Mouse (Mus musculus): Measurements from ENCODE around the gene Hist1h3d. TPM values are rescaled to one million over a fixed set of nuclear protein-coding genes. Genes with fewer than 3 reads are reported as not detected.

Hist1h3d gene
- polyA plus RNA-seq, 1 experiment from 2014 or later, result 4.6 TPM

- Histone ChIP-seq H3K4me1 (ENCODE audit: control insufficient read depth, insufficient read depth, low read length) (peaks cover 11% of the 10 kb centered on the region; the same call in 1 of the 2 replicates), H3K4me3 (ENCODE audit: low read depth, low read length) (peak overlapping the region; percentile 45), H3K9ac (ENCODE audit: low read depth, low read length) (peak overlapping the region; percentile 76), H3K27ac (ENCODE audit: low read depth, low read length) (peak overlapping the region; percentile 84), H3K4me2 (peak overlapping the region; percentile 68), H3K27me3 (ENCODE audit: control insufficient read depth, insufficient read depth, low read length) (no peaks in the 10 kb centered on the region), H3K9me3 (replicated peaks; ENCODE audit: control insufficient read depth, low read length) (no peaks in the 10 kb centered on the region), H3K36me3 (ENCODE audit: control insufficient read depth, insufficient read depth, low read length) (no peaks in the 10 kb centered on the region)
- 60% methylated on average over 6 of the region's 6 CpGs for WGBS (ENCODE audit: insufficient replicate concordance)
- no peak for ATAC-seq (replicated peaks; ENCODE audit: insufficient number of reproducible peaks, low FRiP score, low TSS enrichment)
Measured at GRCm38 (mm10) chr13:23576906-23577639, 1.5 kb downstream of the Hist1h3d start.

- 95% methylated on average over 1 of the region's 1 CpGs for WGBS (ENCODE audit: insufficient replicate concordance)
- no peak overlapping the region for H3K4me2 ChIP-seq
- no peaks in the 10 kb centered on the region for H3K27me3 ChIP-seq (ENCODE audit: control insufficient read depth, insufficient read depth, low read length)
- no peak overlapping the region for H3K9ac ChIP-seq (ENCODE audit: low read depth, low read length)
- no peak overlapping the region for H3K4me3 ChIP-seq (ENCODE audit: low read depth, low read length)
- no peaks in the 10 kb centered on the region for H3K36me3 ChIP-seq (ENCODE audit: control insufficient read depth, insufficient read depth, low read length)
- H3K4me1 ChIP-seq (ENCODE audit: control insufficient read depth, insufficient read depth, low read length), result peaks cover 14% of the 10 kb centered on the region; the same call in 1 of the 2 replicates
- no peak overlapping the region for H3K27ac ChIP-seq (ENCODE audit: low read depth, low read length)
- no peak for ATAC-seq (replicated peaks; ENCODE audit: insufficient number of reproducible peaks, low FRiP score, low TSS enrichment)
- H3K9me3 ChIP-seq (replicated peaks; ENCODE audit: control insufficient read depth, low read length), result no peaks in the 10 kb centered on the region
Measured at GRCm38 (mm10) chr13:23577835-23578234, 2.3 kb downstream of the Hist1h3d start.

GRCm38 (mm10) chr13:23581408-23582218, 6.0 kb downstream of the Hist1h3d start, which contains the start of gene Hist1h4d:
Gene Hist1h4d, plus strand, starts transcription at chr13:23581598.
- peak; percentile 83 for ATAC-seq (replicated peaks; ENCODE audit: insufficient number of reproducible peaks, low FRiP score, low TSS enrichment)
- Histone ChIP-seq H3K36me3 (ENCODE audit: control insufficient read depth, insufficient read depth, low read length) (no peaks in the 10 kb centered on the region), H3K9ac (ENCODE audit: low read depth, low read length) (peak within 1 kb of the TSS; percentile 84), H3K4me3 (ENCODE audit: low read depth, low read length) (peak within 1 kb of the TSS; percentile 49), H3K4me1 (ENCODE audit: control insufficient read depth, insufficient read depth, low read length) (peaks cover 17% of the 10 kb centered on the region; the same call in 1 of the 2 replicates), H3K27me3 (ENCODE audit: control insufficient read depth, insufficient read depth, low read length) (no peaks in the 10 kb centered on the region), H3K4me2 (peak within 1 kb of the TSS; percentile 85), H3K9me3 (replicated peaks; ENCODE audit: control insufficient read depth, low read length) (no peaks in the 10 kb centered on the region), H3K27ac (ENCODE audit: low read depth, low read length) (peak within 1 kb of the TSS; percentile 91)
- WGBS (ENCODE audit: insufficient replicate concordance), result under 1% methylated on average over 43 of the region's 43 CpGs

GRCm38 (mm10) chr13:23582219-23583056, 6.9 kb downstream of the Hist1h3d start:
- Histone ChIP-seq H3K36me3 (ENCODE audit: control insufficient read depth, insufficient read depth, low read length) (no peaks in the 10 kb centered on the region), H3K27me3 (ENCODE audit: control insufficient read depth, insufficient read depth, low read length) (no peaks in the 10 kb centered on the region), H3K9ac (ENCODE audit: low read depth, low read length) (peak overlapping the region; percentile 84), H3K9me3 (replicated peaks; ENCODE audit: control insufficient read depth, low read length) (no peaks in the 10 kb centered on the region), H3K4me3 (ENCODE audit: low read depth, low read length) (peak overlapping the region; percentile 49), H3K4me2 (peak overlapping the region; percentile 85), H3K4me1 (ENCODE audit: control insufficient read depth, insufficient read depth, low read length) (peaks cover 18% of the 10 kb centered on the region; the same call in 1 of the 2 replicates), H3K27ac (ENCODE audit: low read depth, low read length) (peak overlapping the region; percentile 91)
- 11% methylated on average over 6 of the region's 6 CpGs for WGBS (ENCODE audit: insufficient replicate concordance)
- no peak for ATAC-seq (replicated peaks; ENCODE audit: insufficient number of reproducible peaks, low FRiP score, low TSS enrichment)

- Histone ChIP-seq H3K36me3 (ENCODE audit: control insufficient read depth, insufficient read depth, low read length) (no peaks in the 10 kb centered on the region), H3K4me2 (peak overlapping the region; percentile 37), H3K4me3 (ENCODE audit: low read depth, low read length) (no peak overlapping the region; the same call in 1 of the 2 replicates), H3K4me1 (ENCODE audit: control insufficient read depth, insufficient read depth, low read length) (peaks cover 18% of the 10 kb centered on the region; the same call in 1 of the 2 replicates), H3K27ac (ENCODE audit: low read depth, low read length) (peak overlapping the region; percentile 91), H3K27me3 (ENCODE audit: control insufficient read depth, insufficient read depth, low read length) (no peaks in the 10 kb centered on the region), H3K9me3 (replicated peaks; ENCODE audit: control insufficient read depth, low read length) (no peaks in the 10 kb centered on the region), H3K9ac (ENCODE audit: low read depth, low read length) (0 out of 2 replicates have a peak overlapping the region, but pooled peaks have one; percentile 34)
- no peak for ATAC-seq (replicated peaks; ENCODE audit: insufficient number of reproducible peaks, low FRiP score, low TSS enrichment)
Measured at GRCm38 (mm10) chr13:23583387-23584068, 8.0 kb downstream of the Hist1h3d start.

GRCm38 (mm10) chr13:23584331-23584730, 8.8 kb downstream of the Hist1h3d start:
- no peaks in the 10 kb centered on the region for H3K36me3 ChIP-seq (ENCODE audit: control insufficient read depth, insufficient read depth, low read length)
- peak overlapping the region; percentile 96 for H3K27ac ChIP-seq (ENCODE audit: low read depth, low read length)
- peaks cover 18% of the 10 kb centered on the region; the same call in 1 of the 2 replicates for H3K4me1 ChIP-seq (ENCODE audit: control insufficient read depth, insufficient read depth, low read length)
- no peak for ATAC-seq (replicated peaks; ENCODE audit: insufficient number of reproducible peaks, low FRiP score, low TSS enrichment)
- H3K4me3 ChIP-seq (ENCODE audit: low read depth, low read length), result peak overlapping the region; percentile 38
- H3K27me3 ChIP-seq (ENCODE audit: control insufficient read depth, insufficient read depth, low read length), result no peaks in the 10 kb centered on the region
- peak overlapping the region; percentile 80 for H3K9ac ChIP-seq (ENCODE audit: low read depth, low read length)
- no peaks in the 10 kb centered on the region for H3K9me3 ChIP-seq (replicated peaks; ENCODE audit: control insufficient read depth, low read length)
- H3K4me2 ChIP-seq, result peak overlapping the region; percentile 69

GRCm38 (mm10) chr13:23585029-23585441, 9.5 kb downstream of the Hist1h3d start:
- H3K27ac ChIP-seq (ENCODE audit: low read depth, low read length), result peak overlapping the region; percentile 96
- no peaks in the 10 kb centered on the region for H3K27me3 ChIP-seq (ENCODE audit: control insufficient read depth, insufficient read depth, low read length)
- H3K4me1 ChIP-seq (ENCODE audit: control insufficient read depth, insufficient read depth, low read length), result peaks cover 18% of the 10 kb centered on the region; the same call in 1 of the 2 replicates
- H3K9ac ChIP-seq (ENCODE audit: low read depth, low read length), result peak overlapping the region; percentile 80
- ATAC-seq (replicated peaks; ENCODE audit: insufficient number of reproducible peaks, low FRiP score, low TSS enrichment), result no peak
- H3K4me2 ChIP-seq, result peak overlapping the region; percentile 69
- H3K4me3 ChIP-seq (ENCODE audit: low read depth, low read length), result peak overlapping the region; percentile 38
- WGBS (ENCODE audit: insufficient replicate concordance), result under 1% methylated on average over 21 of the region's 21 CpGs
- no peaks in the 10 kb centered on the region for H3K9me3 ChIP-seq (replicated peaks; ENCODE audit: control insufficient read depth, low read length)
- no peaks in the 10 kb centered on the region for H3K36me3 ChIP-seq (ENCODE audit: control insufficient read depth, insufficient read depth, low read length)

All from heart, embryonic 11.5 days (tissue).